Mouse (Mus musculus) mouse trophoblast stem cell (cell line): ENCODE measurements at regions not wholly inside any gene's neighbourhood (a gene's known extent, or its start where the extent isn't known, plus 50 kb on each side); places are given as distances from the start of the nearest gene placed in this dataset.

Experiments used
- in situ Hi-C, 2 experiments: fragments of 300-500 bp; cut with MseI, MboI; formaldehyde crosslinking; loops; 2 replicates in 1 of 2; 3 replicates in 1 of 2; pipeline ENCODE4 v1.15.1; 2025

DNA sequence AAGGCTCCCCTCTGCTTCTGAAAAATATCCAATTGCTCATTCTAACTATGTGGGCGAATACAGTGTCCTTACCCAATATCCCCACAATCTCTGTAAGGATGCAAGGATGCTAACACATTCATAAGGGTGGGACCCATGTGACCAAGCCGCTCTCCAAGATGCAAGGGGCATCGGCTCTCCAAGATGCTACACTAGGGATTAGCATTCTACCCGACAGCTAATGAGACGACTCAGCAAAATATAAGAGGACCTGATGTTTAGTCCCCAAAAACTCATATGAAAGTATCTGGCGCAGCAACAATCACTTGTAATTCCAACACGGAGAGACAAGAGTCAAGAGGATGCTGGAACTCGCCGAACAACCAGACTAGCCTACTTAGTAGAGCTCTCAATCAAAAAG lies 299.6 kb upstream of the Jmjd1c start:
- in situ Hi-C loops = no loop called here

DNA sequence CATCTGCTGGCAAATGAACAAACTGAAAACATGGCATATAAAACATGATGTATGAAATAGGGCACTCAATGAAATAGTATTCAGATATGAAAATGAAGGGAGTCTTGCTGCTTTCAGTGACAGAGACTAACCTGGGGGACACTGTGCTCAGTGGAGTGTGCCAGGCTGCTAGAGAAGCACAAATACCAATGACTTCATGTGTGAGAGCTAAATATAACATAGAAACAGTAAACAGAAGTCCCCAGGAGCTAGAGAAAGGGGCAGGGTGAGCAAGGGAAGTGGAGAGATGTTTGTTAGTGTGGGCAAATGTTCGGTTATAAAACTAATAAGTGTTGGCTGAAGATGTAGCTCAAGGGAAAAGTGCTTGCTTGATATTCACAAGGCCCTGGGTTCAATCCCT lies 293.2 kb upstream of the Jmjd1c start:
- in situ Hi-C loops = loop anchor here (10.0 kb wide), 2 partner anchors 58 to 88 kb away; no protein-coding TSS in a partner anchor

DNA sequence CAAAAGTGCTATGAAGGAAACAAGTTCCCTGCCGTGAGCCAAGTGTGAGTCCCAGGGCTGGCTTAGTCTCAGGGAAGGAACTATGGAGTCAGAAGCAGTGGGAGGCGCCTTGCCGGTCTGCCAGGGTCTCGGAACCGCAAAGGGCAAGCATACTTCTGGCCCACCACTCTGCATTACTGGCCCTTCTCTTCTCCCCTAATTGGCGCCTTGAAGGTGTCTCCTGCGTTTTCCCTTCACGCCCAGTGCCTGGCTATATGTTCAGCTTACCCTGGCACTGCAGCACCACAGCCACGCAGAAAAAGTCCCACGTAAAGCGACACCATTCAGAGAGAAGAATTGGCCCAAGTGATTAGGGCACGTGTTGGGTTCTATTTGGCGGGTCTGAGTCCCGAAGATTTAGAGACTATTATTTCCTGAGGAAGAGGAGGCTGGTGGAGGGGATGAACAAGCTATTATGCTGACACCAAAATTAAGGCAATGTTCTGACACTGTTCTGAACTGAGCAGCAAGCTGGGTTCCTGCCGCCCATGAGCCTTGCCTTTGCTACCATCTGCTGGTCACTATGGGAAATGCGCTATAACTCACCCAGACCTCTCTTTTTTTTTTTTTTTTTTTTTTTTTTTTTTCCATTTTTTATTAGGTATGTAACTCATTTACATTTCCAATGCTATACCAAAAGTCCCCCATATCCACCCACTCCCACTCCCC lies 288.5 kb upstream of the Jmjd1c start:
- in situ Hi-C loops = loop anchor here (10.0 kb wide), 2 partner anchors 63 to 93 kb away; no protein-coding TSS in a partner anchor

DNA sequence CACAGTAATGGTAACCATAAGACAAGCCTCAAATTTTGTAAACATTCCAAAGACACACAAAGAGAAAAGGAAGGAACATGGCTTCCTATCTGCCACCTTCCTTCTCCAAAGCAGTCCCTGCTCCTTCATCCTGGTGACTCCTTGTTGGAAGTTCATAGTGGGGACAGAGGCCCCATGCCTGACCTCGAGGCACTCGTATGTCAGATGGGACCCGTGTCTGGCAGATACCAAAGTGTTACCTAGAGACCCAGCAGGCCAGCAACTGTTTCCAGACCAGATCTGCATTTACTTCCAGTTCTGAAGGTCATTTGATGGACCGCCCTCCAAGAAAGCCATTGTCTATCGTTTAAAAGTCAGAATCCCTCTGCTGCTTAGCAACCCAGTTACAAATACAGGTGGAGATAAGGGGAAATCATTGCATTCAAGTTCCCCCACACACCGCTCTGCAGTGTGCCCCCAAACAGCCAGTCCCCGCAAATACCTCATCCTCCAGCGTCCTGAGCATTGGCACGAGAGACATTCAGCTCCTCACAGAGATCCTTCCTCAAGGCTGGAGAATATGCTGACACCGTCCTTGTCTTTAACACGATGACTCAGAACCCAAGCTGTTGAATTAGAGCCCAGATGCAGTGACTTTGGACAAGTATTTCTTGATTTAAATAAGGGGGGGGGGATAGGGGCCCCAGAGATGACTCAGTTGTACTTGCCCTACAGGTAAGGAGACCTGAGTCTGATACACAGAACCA lies 283.2 kb upstream of the Jmjd1c start:
- in situ Hi-C loops = no loop called here

DNA sequence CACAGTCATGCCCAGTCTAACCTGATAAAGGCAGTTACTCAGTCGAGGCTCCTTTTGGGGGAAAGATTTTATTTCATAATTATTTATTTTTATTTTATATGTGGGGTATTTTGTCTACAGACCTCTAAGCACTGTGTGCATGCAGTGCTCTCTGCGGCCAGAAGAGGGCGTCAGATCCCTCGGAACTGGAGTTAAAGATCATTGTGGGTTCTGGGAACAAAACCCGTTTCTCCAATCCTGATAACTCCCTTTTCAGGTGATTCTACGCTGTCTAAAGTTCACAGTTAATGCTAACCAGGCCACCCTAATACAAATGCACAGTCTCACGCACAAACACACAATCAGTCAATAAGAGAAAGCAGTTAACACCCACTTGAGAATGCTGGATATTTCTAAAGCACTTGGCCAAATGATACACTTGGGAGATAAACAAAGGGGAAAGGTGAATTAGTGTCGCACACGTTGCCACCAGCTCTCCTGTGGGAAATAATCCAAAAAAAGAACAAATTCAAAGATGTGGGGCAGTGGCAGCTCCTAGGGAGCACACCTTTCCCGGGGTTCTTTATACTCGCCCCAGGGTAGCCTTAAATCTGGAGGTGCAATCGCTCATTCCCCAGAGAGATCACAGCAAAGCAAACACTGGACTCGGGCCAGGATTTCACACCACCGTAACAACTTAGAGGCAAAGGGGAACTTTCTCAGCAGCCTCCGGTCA lies 281.9 kb upstream of the Jmjd1c start:
- in situ Hi-C loops = no loop called here

DNA sequence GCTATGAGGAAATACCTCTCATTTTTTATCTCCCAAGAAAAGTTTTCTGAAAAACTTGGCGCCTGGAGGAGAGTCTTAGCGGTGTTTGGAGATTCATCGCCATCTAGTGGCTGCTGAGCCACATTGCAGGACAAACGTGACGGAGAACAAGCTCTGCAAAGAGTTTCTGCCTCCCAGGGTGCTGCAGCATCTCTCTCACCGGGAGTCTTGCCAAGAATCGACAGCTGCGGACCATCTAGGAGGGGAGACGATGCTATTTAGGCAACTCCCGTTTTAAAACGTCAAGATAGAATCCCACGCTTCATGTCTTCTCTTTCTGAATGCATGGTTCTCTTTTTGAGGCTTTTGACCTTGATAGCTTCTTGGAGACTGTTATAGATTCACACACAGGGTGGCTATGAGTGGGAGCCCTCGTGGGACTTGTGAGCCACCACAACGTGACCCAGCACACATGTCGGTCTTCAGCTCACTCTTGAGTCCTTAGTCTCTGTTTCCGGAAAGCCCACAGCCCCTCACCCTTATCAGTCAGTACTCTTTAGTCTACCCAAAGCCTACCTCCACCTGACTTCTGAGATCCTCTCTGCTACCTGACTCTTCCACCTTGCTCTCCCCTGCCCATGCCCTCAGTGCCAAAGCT lies 281.2 kb upstream of the Jmjd1c start:
- in situ Hi-C loops = no loop called here

DNA sequence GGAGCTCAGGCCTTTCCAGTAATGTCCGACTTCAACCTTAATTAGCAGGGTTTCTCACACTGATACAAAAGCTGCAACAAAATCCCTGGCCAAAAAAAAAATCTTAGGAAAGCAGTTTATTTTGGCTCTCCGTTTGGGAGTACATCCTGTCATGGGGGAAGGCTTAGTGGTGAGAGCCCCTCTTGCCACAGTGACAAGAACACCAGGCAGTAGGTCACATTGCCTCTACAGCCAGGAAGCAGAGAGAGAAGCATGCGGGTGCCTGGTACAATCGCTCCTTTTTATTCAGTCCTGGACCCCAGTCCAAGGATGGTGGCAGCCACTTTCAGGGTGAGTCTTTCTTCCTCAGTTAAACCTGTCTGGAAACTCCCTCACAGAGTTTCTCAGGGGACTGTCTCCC lies 280.0 kb upstream of the Jmjd1c start:
- in situ Hi-C loops = no loop called here

DNA sequence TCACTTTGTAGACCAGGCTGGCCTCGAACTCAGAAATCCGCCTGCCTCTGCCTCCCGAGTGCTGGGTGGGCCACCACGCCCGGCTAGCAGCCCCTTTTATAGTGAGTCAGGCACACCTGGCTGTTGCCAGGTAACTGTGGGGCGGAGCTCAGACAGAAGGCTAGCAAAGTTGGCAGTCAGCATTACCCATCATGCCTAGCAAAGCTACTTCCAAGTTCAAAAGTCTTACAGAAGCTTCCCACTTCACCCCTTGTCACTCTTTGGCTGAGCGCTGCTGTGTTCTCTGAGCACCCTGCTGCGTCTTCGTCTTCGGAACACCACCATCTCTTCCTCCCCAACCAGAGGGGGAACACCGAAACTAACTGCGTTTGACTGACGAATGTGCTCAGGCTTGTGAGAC lies 279.1 kb upstream of the Jmjd1c start:
- in situ Hi-C loops = no loop called here

DNA sequence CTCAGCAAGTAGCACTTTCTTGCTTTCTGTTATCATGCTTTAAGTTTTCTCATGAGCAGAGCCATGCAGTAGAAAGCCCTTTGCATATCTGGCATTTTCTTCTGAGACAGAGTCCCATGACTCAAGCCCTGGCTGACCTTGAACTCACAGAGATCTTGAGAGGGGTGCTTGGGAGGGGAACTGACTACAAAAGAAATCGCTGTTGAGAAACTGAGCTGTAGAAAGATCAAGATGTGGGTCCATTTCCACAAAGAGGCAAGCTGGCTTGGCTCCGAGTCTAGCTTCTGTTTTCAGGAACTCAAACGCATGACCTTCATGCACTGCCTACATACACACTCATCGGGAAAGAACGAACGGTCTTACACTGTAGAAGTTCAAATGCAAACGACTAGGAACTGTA lies 278.0 kb upstream of the Jmjd1c start:
- in situ Hi-C loops = no loop called here

DNA sequence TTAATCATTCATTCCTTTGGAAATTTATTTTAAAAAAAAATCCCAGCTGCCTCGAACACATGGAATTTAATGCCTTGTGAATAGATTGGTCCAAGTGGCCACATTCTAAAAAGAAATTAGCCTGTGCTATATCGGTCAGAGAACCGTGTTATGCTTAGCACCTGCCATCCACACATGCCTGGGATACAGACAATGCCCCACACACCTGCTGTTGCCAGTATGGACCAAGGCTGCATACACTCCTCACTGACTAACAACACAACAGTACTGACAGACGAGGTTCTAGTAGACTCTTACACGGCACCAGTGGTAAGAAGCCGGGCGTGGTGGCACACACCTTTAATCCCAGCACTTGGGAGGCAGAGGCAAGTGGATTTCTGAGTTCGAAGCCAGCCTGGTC lies 276.4 kb upstream of the Jmjd1c start:
- in situ Hi-C loops = no loop called here

DNA sequence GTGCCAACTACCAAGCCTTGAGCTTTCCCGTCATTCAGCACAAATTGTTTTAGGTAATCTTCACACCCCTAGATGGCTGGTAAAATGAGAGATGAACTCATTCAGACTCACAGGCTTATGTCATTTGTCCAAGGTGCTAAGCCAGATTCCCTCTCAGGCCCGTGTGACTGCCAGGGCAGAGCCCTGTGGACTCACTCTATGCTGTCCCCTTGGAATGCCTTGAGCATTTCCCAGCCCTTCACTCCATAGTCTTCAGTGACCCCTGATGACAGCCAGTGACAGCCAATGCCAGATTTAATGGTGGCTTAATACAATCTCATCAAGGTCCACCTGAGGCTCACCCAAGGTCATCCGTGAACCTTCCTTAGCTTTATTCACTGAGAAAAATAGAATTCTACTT lies 270.2 kb upstream of the Jmjd1c start:
- in situ Hi-C loops = no loop called here

DNA sequence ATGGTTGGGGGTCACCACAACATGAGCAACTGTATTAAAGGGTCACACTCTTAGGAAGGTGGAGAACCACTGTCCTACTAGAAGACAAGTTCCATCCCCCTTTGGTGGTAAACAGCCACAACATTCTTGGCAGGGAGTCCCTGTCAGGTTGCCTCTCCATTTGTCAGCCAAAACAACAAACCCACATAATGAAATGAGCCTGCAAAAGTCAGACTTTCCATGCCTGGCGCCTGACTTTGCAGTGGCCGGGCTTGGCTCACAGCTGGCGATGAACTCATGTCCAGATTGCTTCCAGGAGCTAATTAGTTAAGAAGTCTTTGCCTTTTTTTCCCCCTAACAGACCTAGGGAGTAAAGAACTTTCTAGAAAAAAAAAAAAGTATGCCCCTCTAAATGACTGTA lies 269.6 kb upstream of the Jmjd1c start:
- in situ Hi-C loops = no loop called here

DNA sequence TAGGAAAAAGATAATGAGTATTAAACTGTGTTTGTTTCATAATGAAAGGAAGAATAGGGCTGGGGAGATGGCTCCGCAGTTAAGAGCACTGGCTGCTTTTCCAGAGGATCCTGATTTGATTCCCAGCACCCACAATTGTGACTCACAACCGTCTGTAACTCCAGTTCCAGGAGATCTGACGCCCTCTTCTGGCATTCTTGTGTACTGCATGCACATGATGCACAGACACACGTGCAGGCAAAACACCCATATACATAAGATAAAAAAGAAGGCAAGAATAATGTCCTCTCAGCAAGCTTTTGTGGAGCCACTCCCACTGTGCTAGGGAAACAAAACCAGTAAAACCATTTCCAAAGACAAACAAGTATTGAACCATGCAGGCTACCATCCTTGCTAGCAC lies 261.0 kb upstream of the Jmjd1c start:
- in situ Hi-C loops = no loop called here

DNA sequence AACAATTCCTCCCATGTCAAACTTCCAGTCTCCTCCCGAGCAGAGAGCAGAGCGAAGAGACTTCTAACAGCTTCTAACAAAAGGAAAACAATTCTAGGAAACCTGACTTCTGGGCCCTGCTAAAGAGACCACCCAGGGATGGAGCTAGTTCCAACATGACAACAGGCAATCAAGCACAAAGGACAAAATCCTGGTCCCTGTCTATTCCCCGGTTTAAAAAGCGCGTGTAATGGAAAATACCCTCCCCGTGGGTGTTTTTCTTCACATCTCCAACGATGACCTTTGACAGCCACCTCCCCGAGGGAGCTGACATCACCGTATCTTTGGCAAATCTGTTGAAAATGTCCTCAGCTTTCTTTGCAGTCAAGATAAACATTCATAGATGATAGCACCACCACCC lies 256.9 kb upstream of the Jmjd1c start:
- in situ Hi-C loops = no loop called here

DNA sequence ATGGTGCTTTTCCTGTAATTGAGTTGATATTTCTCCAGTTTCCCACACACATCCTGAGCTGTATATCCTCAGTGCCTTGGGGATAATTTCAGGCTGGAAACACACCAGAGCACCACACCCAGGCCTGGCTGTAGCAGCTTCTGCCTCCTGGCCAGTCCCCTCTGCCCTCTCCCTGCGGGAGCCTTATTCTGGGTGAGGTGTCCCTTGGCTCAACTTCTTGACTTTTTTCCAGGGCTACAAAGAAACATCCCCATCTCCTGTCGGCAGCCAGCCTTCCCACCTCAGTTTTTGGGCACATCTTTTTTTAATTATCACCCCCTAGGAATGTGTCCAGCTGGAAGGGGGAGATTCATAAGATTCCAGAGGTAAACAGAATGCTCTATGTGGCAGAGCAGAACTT lies 252.7 kb upstream of the Jmjd1c start:
- in situ Hi-C loops = no loop called here

DNA sequence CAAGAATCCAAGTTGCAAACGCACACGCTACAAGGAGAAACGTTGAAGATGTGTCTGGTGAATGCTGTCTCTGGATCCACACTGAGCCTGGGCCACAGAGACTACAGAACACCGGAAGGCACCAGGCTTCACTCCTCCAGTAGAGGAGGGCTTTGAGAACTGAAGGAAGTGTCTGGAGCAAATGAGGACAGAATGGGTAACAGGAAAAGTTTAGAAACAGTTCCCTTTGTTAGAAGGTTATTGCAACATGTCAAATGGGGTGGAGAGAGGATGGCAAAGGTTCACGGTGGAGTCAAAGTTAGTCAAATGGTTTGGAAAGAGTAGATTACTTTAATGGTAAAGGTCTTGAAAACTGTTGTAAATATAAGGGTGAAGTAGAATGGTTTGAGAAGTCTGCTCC lies 247.1 kb upstream of the Jmjd1c start:
- in situ Hi-C loops = no loop called here

DNA sequence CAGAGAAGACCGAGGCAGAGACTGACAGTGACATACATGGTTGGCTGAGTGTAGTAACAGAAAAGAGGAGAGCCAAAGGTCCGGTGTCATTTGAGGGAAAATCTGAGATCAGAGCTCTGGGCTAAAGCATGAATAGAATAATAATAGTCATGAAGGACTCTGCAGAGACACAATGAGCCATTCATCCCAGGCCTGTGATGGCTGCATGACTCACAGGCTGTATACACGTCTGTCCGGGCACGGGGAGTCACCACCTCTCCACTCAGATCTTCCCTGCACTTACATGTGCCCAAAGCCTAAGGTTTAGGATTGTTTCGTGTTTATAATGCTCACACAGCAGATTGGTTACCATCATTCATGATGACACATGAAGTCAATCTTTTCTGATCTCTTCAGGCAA lies 246.2 kb upstream of the Jmjd1c start:
- in situ Hi-C loops = no loop called here

DNA sequence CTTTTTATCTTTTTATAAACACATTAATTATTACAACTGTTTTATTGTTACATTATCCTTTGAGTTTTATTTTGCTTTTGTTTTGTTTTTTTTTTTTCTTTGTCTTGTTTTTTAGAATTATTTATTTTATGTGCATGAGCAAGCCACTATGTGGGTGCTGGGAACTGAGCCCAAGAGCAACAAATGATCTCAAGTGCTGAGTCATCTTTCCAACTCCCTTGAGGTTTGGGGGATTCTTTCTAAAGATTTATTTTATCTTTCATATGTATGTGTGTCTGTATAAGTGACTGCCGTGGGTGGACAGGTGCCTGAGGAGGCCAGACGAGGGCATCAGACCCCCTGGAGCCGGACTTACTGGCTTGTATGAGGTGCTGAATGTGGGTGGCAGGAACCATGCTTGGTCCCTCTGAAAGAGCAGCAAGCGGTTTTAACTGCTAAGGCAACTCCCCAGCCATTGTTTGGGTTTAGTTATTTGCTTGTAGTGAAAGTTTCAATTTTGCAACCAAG lies 244.9 kb upstream of the Jmjd1c start:
- in situ Hi-C loops = no loop called here

DNA sequence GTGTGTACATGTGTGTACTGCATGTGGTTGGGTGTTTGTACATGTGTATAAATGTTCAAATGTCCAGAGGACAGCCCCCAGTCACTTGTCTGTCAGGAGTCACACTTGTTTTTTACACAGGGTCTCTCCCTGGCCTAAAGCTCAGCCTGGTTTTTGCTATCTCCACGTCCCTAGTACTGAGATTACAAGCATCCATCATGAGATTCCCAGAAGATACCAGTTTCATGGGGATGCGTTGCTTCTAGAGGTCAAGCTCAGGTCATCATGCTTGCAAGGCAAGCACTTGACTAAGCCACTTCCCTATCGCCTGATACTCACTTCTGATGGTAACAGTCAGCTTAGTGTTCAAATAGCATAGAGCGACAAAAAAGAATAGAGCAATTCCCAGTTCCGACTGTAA lies 244.1 kb upstream of the Jmjd1c start:
- in situ Hi-C loops = no loop called here

DNA sequence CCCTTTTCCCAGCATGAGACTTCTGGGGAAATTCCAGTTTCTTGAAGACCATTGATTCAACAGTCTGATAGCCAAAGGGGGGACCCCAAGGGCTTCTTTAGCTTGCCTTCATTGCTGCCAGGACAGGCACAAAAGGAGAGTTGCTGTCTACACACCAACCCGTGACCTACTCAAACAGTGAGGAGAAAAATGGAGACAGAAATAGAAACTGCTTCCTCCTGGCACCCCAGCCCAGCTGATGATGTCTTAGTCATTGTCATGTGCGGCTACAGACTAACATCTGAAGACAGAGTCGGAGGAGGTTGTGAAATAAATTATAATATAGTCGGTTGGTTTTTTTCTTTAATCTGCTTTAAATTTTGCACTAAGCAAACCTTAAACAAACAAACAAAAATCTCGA lies 243.2 kb upstream of the Jmjd1c start:
- in situ Hi-C loops = no loop called here

DNA sequence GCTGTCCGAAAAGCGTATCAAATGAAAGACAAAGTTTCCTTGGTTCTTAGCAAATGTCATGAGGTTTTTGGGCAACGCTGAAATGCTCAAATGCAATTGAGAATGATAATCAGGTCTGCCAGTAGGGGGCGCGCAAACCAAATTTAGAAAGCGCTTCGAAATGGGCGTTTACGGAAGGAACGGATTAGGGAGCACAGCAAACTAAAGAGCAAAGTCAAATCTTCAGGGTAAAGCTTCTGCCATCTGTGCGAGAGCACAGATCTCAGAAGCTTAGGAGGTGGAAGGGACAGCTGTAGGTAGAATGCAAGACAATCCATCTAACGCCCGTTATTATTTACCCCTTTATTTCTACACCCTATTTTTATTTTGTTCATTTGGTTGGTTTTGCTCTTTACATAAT lies 242.7 kb upstream of the Jmjd1c start:
- in situ Hi-C loops = no loop called here

DNA sequence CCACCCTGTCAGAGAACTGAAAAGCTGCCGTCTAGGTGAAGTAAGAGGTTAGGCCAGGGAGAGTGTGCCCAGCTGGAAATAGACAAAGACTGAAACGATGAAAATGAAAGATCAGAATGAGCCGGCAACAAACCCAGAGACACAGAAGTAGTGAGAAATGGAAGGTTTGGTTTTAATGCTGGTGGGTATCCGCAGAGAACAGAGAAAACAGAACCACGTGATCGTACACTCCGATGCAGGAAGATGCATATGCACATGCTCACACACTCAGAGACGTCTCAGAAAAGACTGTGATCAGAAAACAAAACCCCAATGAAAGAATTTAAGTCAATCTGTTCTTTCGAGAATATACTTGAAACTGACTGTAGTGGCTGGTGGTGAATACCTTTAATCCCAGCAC lies 241.0 kb upstream of the Jmjd1c start:
- in situ Hi-C loops = no loop called here
